Mouse (Mus musculus) right cerebral cortex, postnatal 25 days (tissue): ENCODE data around the gene Fam186b.

ENCODE experiments used
- DNase-seq: peaks from one replicate; pipeline ENCODE4 v3.0.0; 2022

Fam186b gene

GRCm38 (mm10) chr15:99222794-99223584, 72.7 kb downstream of the Fam186b start:
- DNase-seq: no peak

GRCm38 (mm10) chr15:99221315-99221952, 74.3 kb downstream of the Fam186b start:
- no peak for DNase-seq
